13 mouse cellular contexts compared by ENCODE assay signal in the genomic region with DNA sequence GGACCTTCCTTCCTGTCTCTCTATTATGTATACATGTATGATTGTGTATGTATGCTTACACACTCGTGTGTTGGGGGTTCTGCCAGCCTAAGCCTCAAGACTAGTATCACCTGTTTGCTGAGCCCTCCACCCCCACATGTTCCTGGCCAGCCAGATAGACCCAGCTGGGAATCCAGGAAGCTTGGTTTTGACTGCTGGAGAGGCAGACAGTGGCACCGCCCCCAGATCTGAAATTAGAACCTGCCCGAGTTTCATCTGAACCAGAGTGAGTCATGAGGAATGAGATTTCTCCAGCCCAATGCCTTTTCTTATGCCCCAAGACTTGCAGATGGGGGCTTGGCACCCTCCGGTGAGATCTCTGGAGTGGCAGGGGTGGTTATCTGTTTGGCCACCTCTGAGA.
DNase-seq lines count a peak whose midpoint lies in the region; ATAC-seq and TF ChIP-seq lines count a peak whose summit lies in the region.
"Had no signal": no experiment of that assay in that cellular context is flagged by ENCODE, and none has a peak within 500 bp of the region (broad histone marks: within the 10 kb centered on the region; RNA-seq: fewer than 3 reads in every experiment).

No protein-coding gene starts in this region.

- H3K9me3 ChIP-seq in hindbrain, embryonic 12.5 days (replicated peaks): no peaks in the 10 kb centered on the region
- H3K9me3 ChIP-seq: midbrain, embryonic 13.5 days had no signal

- H3K4me3 ChIP-seq in heart, adult 2 months: no peak overlapping the region
- no peak overlapping the region for H3K4me3 ChIP-seq in layer of hippocampus, adult 2 months
- no peak overlapping the region for H3K4me3 ChIP-seq in hindbrain, embryonic 12.5 days
- H3K4me3 ChIP-seq: midbrain, embryonic 13.5 days had no signal

- no peak for TF ChIP-seq POLR2A in heart, adult 2 months (IDR thresholded peaks at IDR 0.05; ENCODE audit: insufficient read depth, low read depth, low read length)

- no peaks in the 10 kb centered on the region for H3K79me2 ChIP-seq in heart, adult 2 months (replicated peaks; ENCODE audit: control insufficient read depth, insufficient read depth, low read length)

- no peak for ATAC-seq in hindbrain, embryonic 12.5 days (ENCODE audit: low FRiP score)
- no peak for ATAC-seq in megakaryocyte-erythroid progenitor cell, adult 5-6 weeks (replicated peaks; ENCODE audit: low FRiP score, low TSS enrichment, poor library complexity, severe bottlenecking)
- ATAC-seq: forebrain, postnatal 0 days; liver, postnatal 0 days; midbrain, embryonic 13.5 days had no signal

- H3K9ac ChIP-seq in heart, adult 2 months (ENCODE audit: low read depth, low read length): no peak overlapping the region
- H3K9ac ChIP-seq in hindbrain, embryonic 12.5 days: no peak overlapping the region
- H3K9ac ChIP-seq: forebrain, postnatal 0 days; hindbrain, embryonic 14.5 days; liver, postnatal 0 days; midbrain, embryonic 13.5 days had no signal

- H3K27ac ChIP-seq in heart, adult 2 months: peak overlapping the region; percentile 36; the same call in 1 of the 2 replicates
- no peak overlapping the region for H3K27ac ChIP-seq in layer of hippocampus, adult 2 months
- H3K27ac ChIP-seq in hindbrain, embryonic 12.5 days: no peak overlapping the region
- H3K27ac ChIP-seq: hindbrain, embryonic 14.5 days; midbrain, embryonic 13.5 days had no signal

- peaks cover 9% of the 10 kb centered on the region; the same call in 1 of the 2 replicates for H3K4me1 ChIP-seq in heart, adult 2 months (ENCODE audit: control insufficient read depth, insufficient read depth, low read length)
- H3K4me1 ChIP-seq in hindbrain, embryonic 12.5 days: peaks cover 31% of the 10 kb centered on the region

- intact Hi-C loops in heart, adult 2 months (cut with DNase I): no loop called here
- intact Hi-C loops in heart, postnatal 25 days (cut with DNase I): no loop called here

- TF ChIP-seq EP300 in heart, adult 2 months (IDR thresholded peaks at IDR 0.05; ENCODE audit: insufficient read depth, low read depth, low read length): no peak

- H3K4me2 ChIP-seq in hindbrain, embryonic 12.5 days (replicated peaks): no peak overlapping the region
- H3K4me2 ChIP-seq: hindbrain, embryonic 14.5 days; midbrain, embryonic 13.5 days had no signal

- DNase-seq in heart, adult 2 months: peak in 1 of 2 experiments; percentile 21
- no peak for DNase-seq in heart, postnatal 25 days (ENCODE audit: low spot score)
- DNase-seq in fibroblast of lung, adult 2 months (ENCODE audit: low read depth): peak; percentile 74
- peak; percentile 39 to 49 for DNase-seq in layer of hippocampus, adult 2 months (ENCODE audit: low spot score in 2 of 2)
- peak; percentile 79 to 83 for DNase-seq in right cerebral cortex, adult 2 months (ENCODE audit: low spot score in 2 of 2)
- DNase-seq in thymus, postnatal 0 days (ENCODE audit: low spot score): no peak
- DNase-seq: forebrain, postnatal 0 days; kidney, postnatal 25 days; liver, postnatal 0 days had no signal

- H3K27me3 ChIP-seq in heart, adult 2 months (ENCODE audit: control insufficient read depth, insufficient read depth, low read length): no peaks in the 10 kb centered on the region
- no peaks in the 10 kb centered on the region for H3K27me3 ChIP-seq in hindbrain, embryonic 12.5 days
- H3K27me3 ChIP-seq: midbrain, embryonic 13.5 days had no signal

- TF ChIP-seq CTCF in heart, adult 2 months (IDR thresholded peaks at IDR 0.05): no peak
- no peak for TF ChIP-seq CTCF in layer of hippocampus, adult 2 months (conservative IDR thresholded peaks at IDR 0.05)

- WGBS in heart, adult 2 months: 47% methylated on average over 4 of the region's 4 CpGs
- WGBS in hindbrain, embryonic 12.5 days: 77% methylated on average over 4 of the region's 4 CpGs

- no peaks in the 10 kb centered on the region for H3K36me3 ChIP-seq in heart, adult 2 months (ENCODE audit: control insufficient read depth, insufficient read depth, low read length)
- H3K36me3 ChIP-seq in hindbrain, embryonic 12.5 days: no peaks in the 10 kb centered on the region
- H3K36me3 ChIP-seq: midbrain, embryonic 13.5 days had no signal

Comparison
In these comparisons a context has a peak if more than half of its experiments do, and no peak if none do; other contexts are left out.
1. DNase-seq: peak in fibroblast of lung, adult 2 months (single experiment), layer of hippocampus, adult 2 months (2 of 2) and right cerebral cortex, adult 2 months (2 of 2); none in heart, postnatal 25 days (single experiment) and thymus, postnatal 0 days (single experiment).